Mouse (Mus musculus): ENCODE measurements around the gene Gm20388.

DNA sequence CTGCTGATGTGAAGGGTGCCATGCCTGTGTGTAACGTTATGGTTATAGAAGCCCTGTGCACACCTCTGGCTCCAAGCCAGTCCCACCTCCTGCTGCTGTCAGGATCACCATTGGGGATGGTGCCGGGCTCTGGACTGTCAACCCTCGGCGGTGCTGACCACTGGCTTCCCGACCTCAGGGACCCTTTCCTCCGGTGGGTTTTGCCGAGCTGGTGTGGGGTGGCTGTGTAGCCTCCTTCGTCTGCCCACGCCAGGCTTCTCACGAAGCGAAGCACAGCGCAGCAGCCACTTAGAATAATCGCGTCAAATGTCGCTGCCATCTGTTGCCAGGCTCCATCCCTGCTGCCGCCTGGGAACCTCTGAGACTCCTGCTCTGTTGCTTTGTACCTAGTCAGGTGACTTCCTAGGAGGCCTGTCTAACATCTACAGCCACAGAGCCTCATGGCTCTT is 637.7 kb downstream of the Gm20388 start:
- TF ChIP-seq CTCF (conservative IDR thresholded peaks at IDR 0.05; ENCODE audit: insufficient read depth, insufficient read length, low read depth, low read length) (no peak), POLR2A (IDR thresholded peaks at IDR 0.05; ENCODE audit: low read depth, low read length) (no peak)

All from kidney, adult 2 months (tissue).